Mouse (Mus musculus) heart, postnatal 36 days (tissue): ENCODE measurements around the gene Rgs8. TPM values are rescaled to one million over a fixed set of nuclear protein-coding genes. Genes with fewer than 3 reads are reported as not detected.

Experiments
- DNase-seq, 2 experiments: peaks; one replicate each; pipeline ENCODE4 v3.0.0; 2021 to 2022
- intact Hi-C: fragments of 180-260 bp; cut with DNase I; formaldehyde crosslinking; loops from one replicate; pipeline ENCODE4 v1.15.1; 2025
- total RNA-seq, 2 experiments: library from RNA; stranded (reverse); gene quantifications; 2 replicates each; pipeline ENCODE4 v1.2.3; 2021

The Rgs8 gene
- total RNA-seq, 2 experiments from 2014 or later: not detected

DNA sequence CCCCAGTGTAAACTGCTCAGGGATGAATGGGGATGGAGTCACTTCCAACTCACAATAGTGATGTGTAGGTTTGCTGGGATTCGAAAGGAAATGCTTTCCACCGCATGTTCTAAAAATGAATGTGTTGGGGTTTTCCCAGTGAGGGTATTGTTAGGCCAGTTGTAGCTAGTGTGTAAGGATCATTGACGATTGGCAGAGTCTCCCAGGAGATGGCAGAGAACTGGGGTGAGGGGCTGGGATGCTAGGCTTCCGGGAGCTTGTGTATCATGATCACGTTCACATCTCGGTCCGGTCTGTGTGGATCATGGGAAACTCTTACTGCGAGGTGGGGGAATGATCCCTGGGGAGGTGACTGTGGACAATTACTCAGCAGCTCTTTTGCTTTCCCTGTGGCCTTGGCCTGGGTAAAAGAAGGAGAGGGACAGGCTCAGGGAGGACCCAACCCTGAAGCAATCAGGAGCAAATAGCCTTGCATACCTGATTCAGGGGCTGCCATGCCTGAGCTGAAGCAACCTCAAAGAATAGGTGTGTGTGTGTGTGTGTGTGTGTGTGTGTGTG is 50.1 kb downstream of the Rgs8 start:
- intact Hi-C loops: no loop called here
- DNase-seq: no peak

DNA sequence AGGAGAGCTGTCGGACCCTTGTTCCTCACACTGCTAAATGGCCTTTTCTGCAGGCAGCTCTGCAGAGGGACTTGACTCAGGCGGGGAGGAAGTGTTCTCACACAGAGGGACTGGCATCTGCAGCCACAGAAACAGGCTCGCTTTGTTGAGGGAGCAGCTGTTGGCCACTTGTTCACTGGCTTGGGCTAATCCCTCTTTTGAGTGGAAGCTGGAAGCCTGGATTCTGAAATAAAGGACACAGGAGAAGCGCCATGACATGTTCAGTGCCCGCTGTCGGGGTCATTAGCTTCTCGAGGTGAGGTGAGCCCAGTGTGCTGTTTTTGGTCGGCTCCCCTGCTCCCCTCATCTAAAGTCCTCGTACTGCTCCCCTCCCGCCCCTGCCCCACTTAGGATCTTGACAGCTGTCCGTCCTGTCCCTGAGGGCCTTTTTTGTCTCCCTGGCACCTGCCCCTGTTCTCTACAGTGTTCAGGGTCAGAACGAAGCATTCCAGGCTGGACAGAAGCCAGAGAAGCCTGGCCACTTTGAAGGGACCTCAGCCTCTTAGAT is 50.7 kb downstream of the Rgs8 start:
- DNase-seq: no peak
- intact Hi-C loops: no loop called here

- DNase-seq: no peak
- intact Hi-C loops: no loop called here
Observed at GRCm38 (mm10) chr1:153704174-153704573, 51.3 kb downstream of the Rgs8 start.

GRCm38 (mm10) chr1:153704996-153705395 is 52.2 kb downstream of the Rgs8 start:
- DNase-seq: no peak
- intact Hi-C loops: no loop called here

- intact Hi-C loops: no loop called here
- no peak for DNase-seq
Observed at GRCm38 (mm10) chr1:153708626-153709025, 55.8 kb downstream of the Rgs8 start.

GRCm38 (mm10) chr1:153709451-153709850 is 56.6 kb downstream of the Rgs8 start:
- no peak for DNase-seq
- intact Hi-C loops: no loop called here

- DNase-seq: no peak
- intact Hi-C loops: no loop called here
Observed at GRCm38 (mm10) chr1:153711544-153712262, 58.9 kb downstream of the Rgs8 start.

- intact Hi-C loops: no loop called here
- DNase-seq: no peak
Observed at GRCm38 (mm10) chr1:153712633-153713032, 59.8 kb downstream of the Rgs8 start.

DNA sequence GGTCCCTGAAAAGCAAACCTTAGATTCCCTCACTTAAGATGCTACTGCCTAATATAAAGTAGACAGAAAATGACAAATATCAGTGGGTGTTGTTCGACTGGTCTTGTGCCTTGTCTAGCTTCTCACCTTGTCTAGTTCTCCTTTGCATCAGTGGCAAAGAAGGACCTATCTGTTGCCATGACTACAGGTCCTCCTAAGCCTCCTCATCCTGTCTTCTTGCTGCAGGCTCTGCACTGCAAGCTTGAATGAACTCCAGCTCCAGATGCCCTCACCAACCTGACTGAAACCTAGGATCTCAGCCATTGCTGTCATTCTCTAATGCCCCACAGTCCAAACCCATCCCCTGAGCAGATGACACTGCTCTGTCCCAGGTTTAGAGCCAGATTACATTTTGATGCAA is 65.2 kb downstream of the Rgs8 start:
- no peak for DNase-seq
- intact Hi-C loops: no loop called here

- intact Hi-C loops: no loop called here
Observed at GRCm38 (mm10) chr1:153720935-153721334, 68.1 kb downstream of the Rgs8 start.

DNA sequence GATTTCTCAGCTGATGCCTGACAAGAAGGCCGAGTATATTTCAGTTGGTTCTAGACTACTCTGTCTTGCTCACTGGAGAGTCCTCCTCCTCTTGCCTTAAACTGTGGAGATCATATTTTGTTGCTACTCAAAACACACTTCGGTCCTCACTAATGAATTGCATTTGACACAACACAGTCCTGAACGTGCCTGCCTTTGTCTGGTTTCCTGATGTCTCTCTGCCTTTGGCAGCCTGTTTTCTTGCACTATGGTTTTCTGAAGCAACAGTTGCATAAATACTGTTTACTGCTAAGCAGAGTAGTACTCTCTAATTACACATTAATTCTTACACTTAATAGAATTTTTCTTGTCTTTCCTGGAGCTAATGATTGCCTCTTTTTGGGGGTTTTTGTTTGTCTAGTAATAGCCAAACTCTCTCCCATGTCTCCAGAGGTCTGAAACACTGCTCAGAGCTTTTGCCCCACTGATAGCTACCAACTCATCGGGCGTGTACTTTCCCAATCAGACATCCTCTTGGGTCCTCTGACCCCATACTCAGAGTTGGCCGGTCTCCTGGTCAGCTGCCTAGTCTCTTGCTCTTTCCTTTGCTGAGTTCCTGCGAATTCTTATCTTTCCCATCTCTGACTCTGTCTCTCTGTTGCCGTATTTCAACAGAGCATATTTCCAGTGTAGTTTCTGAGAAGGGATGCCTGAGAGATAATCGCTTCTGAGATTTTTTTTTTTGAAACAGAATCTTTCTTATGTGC is 68.9 kb downstream of the Rgs8 start:
- DNase-seq: no peak
- intact Hi-C loops: no loop called here

More at GRCm38 (mm10) chr1:153720935-153721334, 68.1 kb downstream of the Rgs8 start:
- DNase-seq: no peak

DNA sequence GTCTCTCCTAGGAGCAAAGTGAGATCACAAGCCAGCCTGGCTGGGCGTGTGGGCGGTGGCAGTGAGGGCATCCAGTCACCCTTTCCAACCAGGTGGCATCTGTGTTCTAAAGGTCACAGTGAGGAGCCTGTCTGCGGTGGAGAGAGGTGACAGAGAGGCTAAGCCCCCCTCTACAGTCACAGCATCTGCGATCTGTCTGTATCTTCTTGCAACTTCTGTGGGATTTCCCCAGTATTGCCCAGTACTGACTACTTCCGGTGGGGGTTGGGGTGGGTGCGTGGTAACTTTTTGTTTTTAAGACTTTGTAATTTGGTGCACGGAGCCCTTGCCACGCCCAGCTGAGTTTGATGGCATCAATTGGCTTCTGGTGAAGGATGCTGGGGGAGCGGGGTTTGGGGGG is 70.6 kb downstream of the Rgs8 start:
- intact Hi-C loops: no loop called here
- DNase-seq: no peak

DNA sequence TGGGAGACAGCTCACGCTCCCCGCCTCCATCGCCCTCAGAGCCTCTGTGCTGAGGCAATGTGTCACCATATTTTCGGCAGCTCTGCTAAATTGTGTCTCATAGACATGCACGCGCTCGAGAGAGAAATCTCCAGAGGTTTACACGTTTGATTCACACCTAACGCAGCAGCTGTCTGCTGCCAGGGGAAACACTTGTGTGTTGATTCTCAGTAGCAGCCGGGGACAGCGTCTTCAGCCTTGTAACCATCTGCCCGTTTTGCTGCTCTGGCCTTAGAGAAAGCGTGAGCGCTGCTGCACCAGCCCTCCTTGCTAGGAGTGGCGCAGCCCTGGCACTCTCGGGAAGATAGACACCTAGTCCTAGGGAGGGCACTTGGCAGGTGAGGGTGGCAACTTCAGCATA is 73.8 kb downstream of the Rgs8 start:
- intact Hi-C loops: no loop called here
- no peak for DNase-seq

DNA sequence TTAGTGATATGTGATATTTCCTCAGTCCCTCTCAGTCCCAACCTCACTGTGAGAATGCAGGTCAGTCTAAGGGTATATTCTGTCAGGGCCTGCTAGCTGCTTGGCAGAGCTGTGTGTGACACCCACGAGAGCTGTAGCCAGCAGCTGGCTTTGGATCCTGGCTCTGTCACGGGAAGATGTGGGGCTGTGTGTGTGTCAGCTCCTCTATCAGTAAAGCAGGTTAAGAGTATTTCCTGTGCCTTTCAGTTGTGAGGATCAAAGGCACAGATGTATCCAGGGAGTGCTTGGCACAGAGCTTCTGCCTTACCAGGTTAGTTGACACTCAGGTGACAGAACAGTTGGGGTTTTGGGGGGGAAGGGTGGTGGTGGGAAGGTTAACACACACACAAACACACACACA is 77.0 kb downstream of the Rgs8 start:
- intact Hi-C loops: no loop called here
- no peak for DNase-seq

DNA sequence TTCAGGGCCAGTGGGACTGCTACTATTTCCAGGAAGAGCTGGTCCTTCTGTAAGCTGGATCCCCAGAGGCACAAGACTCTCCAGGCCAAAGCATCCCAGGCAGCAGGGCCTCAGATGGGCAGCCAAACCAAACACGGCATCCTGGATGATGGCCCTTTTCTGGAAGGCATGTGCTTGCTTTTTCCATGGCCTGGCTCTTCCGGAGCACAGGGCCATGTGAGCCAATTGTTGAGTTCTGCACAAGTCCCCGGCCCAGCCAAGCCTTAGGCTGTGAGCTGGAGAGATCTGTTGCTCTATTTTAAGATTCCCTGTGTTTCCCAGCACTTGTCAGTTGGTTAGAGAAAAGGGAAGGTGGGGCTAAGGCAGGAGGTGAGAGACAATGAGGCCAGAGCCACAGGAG is 77.8 kb downstream of the Rgs8 start:
- intact Hi-C loops: no loop called here
- peak; percentile 69 to 70 for DNase-seq

DNA sequence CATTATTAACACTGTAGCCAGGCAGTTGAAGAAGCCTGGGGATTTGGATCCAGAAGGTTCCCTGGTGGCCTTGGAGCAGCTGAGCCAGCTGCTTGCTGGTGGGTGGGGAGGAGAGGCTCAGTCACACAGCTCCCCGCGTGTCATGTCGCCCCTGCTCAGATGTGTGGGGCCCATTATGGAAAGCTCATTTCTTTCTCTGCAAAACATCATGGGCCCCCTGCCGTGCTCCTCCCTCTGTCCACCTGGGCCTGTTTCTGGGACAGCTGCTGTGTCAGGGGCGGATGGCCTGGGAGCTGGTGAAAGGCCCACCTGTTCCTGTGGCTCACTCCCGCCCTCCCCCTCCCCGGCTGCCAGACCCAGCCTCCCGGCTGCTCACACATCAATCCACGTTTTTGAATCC is 80.4 kb downstream of the Rgs8 start:
- intact Hi-C loops: no loop called here

GRCm38 (mm10) chr1:153734866-153735265 is 82.0 kb downstream of the Rgs8 start:
- intact Hi-C loops: no loop called here
- DNase-seq: no peak

More for the DNA sequence above, 80.4 kb downstream of the Rgs8 start:
- DNase-seq: no peak

GRCm38 (mm10) chr1:153736096-153736495 is 83.3 kb downstream of the Rgs8 start:
- intact Hi-C loops: no loop called here

DNA sequence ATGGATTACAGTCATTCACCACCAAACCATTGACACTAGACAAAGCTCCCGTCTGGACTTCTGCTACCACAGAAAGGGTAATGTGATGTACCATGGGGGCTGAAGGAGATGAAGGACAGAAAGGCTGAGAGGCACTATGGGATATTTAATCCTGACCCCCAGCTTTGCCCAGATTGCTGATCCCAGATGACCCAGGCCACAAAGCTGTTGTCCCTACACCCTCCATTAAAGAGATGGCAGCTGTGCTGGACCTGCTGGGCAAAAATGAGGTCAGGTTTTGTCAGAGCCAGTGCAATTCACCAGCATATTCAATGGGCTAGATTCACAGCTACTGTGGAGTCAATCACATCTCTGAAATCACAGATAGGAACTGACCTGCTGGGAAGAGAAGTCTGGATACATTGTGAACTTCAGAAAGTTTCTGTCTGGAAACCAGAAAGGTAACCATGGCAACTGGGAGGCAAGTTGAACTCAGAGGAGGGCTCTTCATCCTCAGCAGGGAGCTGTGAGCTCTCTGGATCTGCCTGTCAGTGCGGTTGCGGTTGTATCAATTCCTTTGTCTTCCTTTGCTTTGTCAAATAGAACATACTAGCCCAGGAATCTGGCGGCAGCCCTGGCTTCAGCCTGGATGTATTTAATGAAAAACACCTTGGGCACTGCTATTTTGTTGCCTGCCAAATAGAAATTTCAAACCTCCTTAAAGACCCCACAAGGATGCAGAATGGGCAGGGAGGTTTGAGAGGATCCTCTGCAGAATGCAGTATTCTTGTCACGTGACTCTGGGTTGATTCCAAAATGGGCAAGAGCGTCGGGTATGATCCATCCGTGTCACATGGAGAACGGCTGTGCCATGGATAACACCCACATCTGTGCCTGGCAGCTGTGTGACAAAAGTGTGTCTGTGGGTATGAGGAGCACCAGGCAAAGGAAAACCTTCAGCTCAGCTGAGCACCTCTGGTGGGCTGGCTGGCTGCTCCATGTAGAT is 84.6 kb downstream of the Rgs8 start:
- intact Hi-C loops: no loop called here
- DNase-seq: no peak

More at GRCm38 (mm10) chr1:153736096-153736495, 83.3 kb downstream of the Rgs8 start:
- DNase-seq: no peak

GRCm38 (mm10) chr1:153739437-153740015 is 86.7 kb downstream of the Rgs8 start:
- DNase-seq: no peak
- intact Hi-C loops: loop anchor here (5.0 kb wide), 2 partner anchors 62 to 97 kb away; no protein-coding TSS in a partner anchor
